Mouse (Mus musculus) yolk sac, embryonic 10.5 days (tissue): ENCODE measurements at regions not wholly inside any gene's neighbourhood (a gene's known extent, or its start where the extent isn't known, plus 50 kb on each side); places are given as distances from the start of the nearest gene placed in this dataset.

Experiments
- DNase-seq: peaks from one replicate; pipeline ENCODE4 v3.0.0-alpha.2; 2017; ENCODE audit warnings: low spot score

- DNase-seq: no peak
Observed at GRCm38 (mm10) chr2:117912722-117913121, 199.0 kb upstream of the Thbs1 start.

GRCm38 (mm10) chr2:117913846-117914245 lies 197.8 kb upstream of the Thbs1 start:
- no peak for DNase-seq

- DNase-seq: no peak
Observed at GRCm38 (mm10) chr2:117915821-117916220, 195.9 kb upstream of the Thbs1 start.

GRCm38 (mm10) chr2:117917181-117917580 lies 194.5 kb upstream of the Thbs1 start:
- no peak for DNase-seq

- no peak for DNase-seq
Observed at GRCm38 (mm10) chr2:117924877-117925276, 186.8 kb upstream of the Thbs1 start.

- DNase-seq: no peak
Observed at GRCm38 (mm10) chr2:117925412-117925811, 186.3 kb upstream of the Thbs1 start.

- no peak for DNase-seq
Observed at GRCm38 (mm10) chr2:117928062-117928461, 183.6 kb upstream of the Thbs1 start.

- no peak for DNase-seq
Observed at GRCm38 (mm10) chr2:117929586-117929985, 182.1 kb upstream of the Thbs1 start.

- DNase-seq: no peak
Observed at GRCm38 (mm10) chr2:117930895-117931537, 180.7 kb upstream of the Thbs1 start.

GRCm38 (mm10) chr2:117936590-117936989 lies 175.1 kb upstream of the Thbs1 start:
- no peak for DNase-seq

- no peak for DNase-seq
Observed at GRCm38 (mm10) chr2:117938283-117939049, 173.2 kb upstream of the Thbs1 start.

- no peak for DNase-seq
Observed at GRCm38 (mm10) chr2:117941517-117942096, 170.1 kb upstream of the Thbs1 start.

GRCm38 (mm10) chr2:117943666-117944065 lies 168.0 kb upstream of the Thbs1 start:
- no peak for DNase-seq

- no peak for DNase-seq
Observed at GRCm38 (mm10) chr2:117944325-117944724, 167.4 kb upstream of the Thbs1 start.

- DNase-seq: no peak
Observed at GRCm38 (mm10) chr2:117944942-117945341, 166.7 kb upstream of the Thbs1 start.

- DNase-seq: no peak
Observed at GRCm38 (mm10) chr2:117950431-117951336, 161.0 kb upstream of the Thbs1 start.

- DNase-seq: no peak
Observed at GRCm38 (mm10) chr2:117951337-117951718, 160.3 kb upstream of the Thbs1 start.

GRCm38 (mm10) chr2:117958737-117959136 lies 152.9 kb upstream of the Thbs1 start:
- DNase-seq: no peak

GRCm38 (mm10) chr2:117959440-117959839 lies 152.2 kb upstream of the Thbs1 start:
- no peak for DNase-seq

GRCm38 (mm10) chr2:117962531-117962930 lies 149.1 kb upstream of the Thbs1 start:
- DNase-seq: no peak

GRCm38 (mm10) chr2:117963526-117963925 lies 148.2 kb upstream of the Thbs1 start:
- no peak for DNase-seq

GRCm38 (mm10) chr2:117965758-117966157 lies 145.9 kb upstream of the Thbs1 start:
- no peak for DNase-seq
